ENCODE assay signal across 8 mouse cellular contexts in genomic region chr5:33627968-33628367, GRCm38 (mm10). TPM values are rescaled to one million over a fixed set of nuclear protein-coding genes. Genes with fewer than 3 reads are reported as not detected.
DNase-seq lines count a peak whose midpoint lies in the region; ATAC-seq and TF ChIP-seq lines count a peak whose summit lies in the region.

No protein-coding gene starts in this region.

- H3K27ac ChIP-seq in forebrain, embryonic 15.5 days (replicated peaks), result no peak overlapping the region
- no peak overlapping the region for H3K27ac ChIP-seq in kidney, embryonic 15.5 days
- no peak overlapping the region for H3K27ac ChIP-seq in midbrain, embryonic 11.5 days (ENCODE audit: low read depth, low read length)
- no peak overlapping the region for H3K27ac ChIP-seq in cerebellum, adult 2 months (ENCODE audit: insufficient read depth, low read length)

- H3K9me3 ChIP-seq in forebrain, embryonic 15.5 days, result no peaks in the 10 kb centered on the region
- H3K9me3 ChIP-seq in kidney, embryonic 15.5 days (replicated peaks), result no peaks in the 10 kb centered on the region
- no peaks in the 10 kb centered on the region for H3K9me3 ChIP-seq in midbrain, embryonic 11.5 days (ENCODE audit: control insufficient read depth, low read length)

- no peaks in the 10 kb centered on the region for H3K36me3 ChIP-seq in forebrain, embryonic 15.5 days
- no peaks in the 10 kb centered on the region for H3K36me3 ChIP-seq in kidney, embryonic 15.5 days
- H3K36me3 ChIP-seq in midbrain, embryonic 11.5 days (ENCODE audit: control insufficient read depth, insufficient read depth, low read length), result no peaks in the 10 kb centered on the region; the same call in 1 of the 2 replicates

- no peak for TF ChIP-seq CTCF in cerebellum, adult 2 months (IDR thresholded peaks at IDR 0.05; ENCODE audit: borderline replicate concordance, insufficient read depth, low read depth, low read length)

- no peak for ATAC-seq in forebrain, embryonic 15.5 days (replicated peaks)
- ATAC-seq in kidney, embryonic 15.5 days (replicated peaks; ENCODE audit: low FRiP score), result no peak
- ATAC-seq in midbrain, embryonic 11.5 days (ENCODE audit: low FRiP score), result no peak

- 40% methylated on average over 4 of the region's 4 CpGs for WGBS in forebrain, embryonic 15.5 days
- 24% methylated on average over 4 of the region's 4 CpGs for WGBS in kidney, embryonic 15.5 days
- 64% methylated on average over 4 of the region's 4 CpGs for WGBS in midbrain, embryonic 11.5 days
- 19% methylated on average over 4 of the region's 4 CpGs for WGBS in cerebellum, adult 2 months

- H3K4me3 ChIP-seq in forebrain, embryonic 15.5 days, result peak overlapping the region; percentile 85
- H3K4me3 ChIP-seq in kidney, embryonic 15.5 days (replicated peaks), result peak overlapping the region; percentile 84
- peak overlapping the region; percentile 81; the same call in 1 of the 2 replicates for H3K4me3 ChIP-seq in midbrain, embryonic 11.5 days (ENCODE audit: low read depth, low read length)
- no peak overlapping the region for H3K4me3 ChIP-seq in cerebellum, adult 2 months (replicated peaks; ENCODE audit: insufficient read depth, low read depth, low read length)

- no peak for TF ChIP-seq POLR2A in cerebellum, adult 2 months (IDR thresholded peaks at IDR 0.05; ENCODE audit: borderline replicate concordance, insufficient read depth, low read length)

- H3K9ac ChIP-seq in forebrain, embryonic 15.5 days (replicated peaks), result no peak overlapping the region; the same call in 1 of the 2 replicates
- peak overlapping the region; percentile 83 for H3K9ac ChIP-seq in kidney, embryonic 15.5 days
- H3K9ac ChIP-seq in midbrain, embryonic 11.5 days (ENCODE audit: low read length), result peak overlapping the region; percentile 14; the same call in 1 of the 2 replicates

- H3K4me1 ChIP-seq in forebrain, embryonic 15.5 days, result peaks cover 20% of the 10 kb centered on the region
- H3K4me1 ChIP-seq in kidney, embryonic 15.5 days, result peaks cover 17% of the 10 kb centered on the region
- peaks cover 9% of the 10 kb centered on the region for H3K4me1 ChIP-seq in midbrain, embryonic 11.5 days (ENCODE audit: control insufficient read depth, insufficient read depth, low read length)
- H3K4me1 ChIP-seq in cerebellum, adult 2 months (ENCODE audit: control insufficient read depth, insufficient read depth, low read length), result peaks cover 6% of the 10 kb centered on the region; the same call in 1 of the 2 replicates

- peak; percentile 9 for DNase-seq in thymus, postnatal 25 days
- no peak for DNase-seq in thymus, adult 18-20 months
- DNase-seq in midbrain, embryonic 11.5 days (ENCODE audit: low spot score, missing footprints), result no peak
- no peak for DNase-seq in natural killer cell, adult 2 months (ENCODE audit: low spot score in 2 of 2)
- DNase-seq in cerebellum, adult 2 months, result no peak
- no peak for DNase-seq in c-Kit-positive CD71-positive TER-119-positive erythroid progenitor cells, embryonic 14.5 days (ENCODE audit: low spot score)

- peak overlapping the region; percentile 78 for H3K4me2 ChIP-seq in forebrain, embryonic 15.5 days (replicated peaks)
- peak overlapping the region; percentile 82 for H3K4me2 ChIP-seq in kidney, embryonic 15.5 days
- H3K4me2 ChIP-seq in midbrain, embryonic 11.5 days, result peak overlapping the region; percentile 84

- no peaks in the 10 kb centered on the region for H3K27me3 ChIP-seq in forebrain, embryonic 15.5 days
- no peaks in the 10 kb centered on the region for H3K27me3 ChIP-seq in kidney, embryonic 15.5 days
- H3K27me3 ChIP-seq in midbrain, embryonic 11.5 days (ENCODE audit: control insufficient read depth, insufficient read depth, low read length), result no peaks in the 10 kb centered on the region
- H3K27me3 ChIP-seq in cerebellum, adult 2 months (ENCODE audit: control insufficient read depth, insufficient read depth, low read length), result no peaks in the 10 kb centered on the region

RNA-seq across cellular contexts. Expression of gene Fam53a, which starts 1.5 kb away (rescaled TPM):
- polyA plus RNA-seq in forebrain, embryonic 15.5 days (2015; fragmentation: Nextera tagmentation; extraction: Ambion mirVana), result 44.0 and 47.8 TPM in 2 replicates
- 54.5 and 60.4 TPM in 2 replicates for polyA plus RNA-seq in kidney, embryonic 15.5 days (2015; fragmentation: Nextera tagmentation; extraction: Ambion mirVana)
- polyA plus RNA-seq in midbrain, embryonic 11.5 days (2014; fragmentation: Nextera tagmentation; extraction: Ambion mirVana), result 57.5 and 64.4 TPM in 2 replicates
- polyA plus RNA-seq in cerebellum, adult 2 months (2012; rRNA removed), result 18.0 and 18.5 TPM in 2 replicates

RNA-seq across cellular contexts. Expression of gene Gm9903, which starts 1.8 kb away (rescaled TPM):
- 0.60 and 0.75 TPM in 2 replicates for polyA plus RNA-seq in forebrain, embryonic 15.5 days (2015; fragmentation: Nextera tagmentation; extraction: Ambion mirVana)
- polyA plus RNA-seq in kidney, embryonic 15.5 days (2015; fragmentation: Nextera tagmentation; extraction: Ambion mirVana), result 0.36 and 0.79 TPM in 2 replicates
- 0.44 and 0.62 TPM in 2 replicates for polyA plus RNA-seq in midbrain, embryonic 11.5 days (2014; fragmentation: Nextera tagmentation; extraction: Ambion mirVana)
- polyA plus RNA-seq in cerebellum, adult 2 months (2012; rRNA removed), result 0.93 and 1.1 TPM in 2 replicates

RNA-seq across cellular contexts. Expression of gene Slbp, which starts 24.4 kb away (rescaled TPM):
- 129 and 141 TPM in 2 replicates for polyA plus RNA-seq in forebrain, embryonic 15.5 days (2015; fragmentation: Nextera tagmentation; extraction: Ambion mirVana)
- 238 and 247 TPM in 2 replicates for polyA plus RNA-seq in kidney, embryonic 15.5 days (2015; fragmentation: Nextera tagmentation; extraction: Ambion mirVana)
- polyA plus RNA-seq in midbrain, embryonic 11.5 days (2014; fragmentation: Nextera tagmentation; extraction: Ambion mirVana), result 304 and 334 TPM in 2 replicates
- 39.4 and 41.8 TPM in 2 replicates for polyA plus RNA-seq in cerebellum, adult 2 months (2012; rRNA removed)

RNA-seq across cellular contexts. Expression of gene Tacc3, which starts 30.0 kb away (rescaled TPM):
- polyA plus RNA-seq in forebrain, embryonic 15.5 days (2015; fragmentation: Nextera tagmentation; extraction: Ambion mirVana), result 91.5 and 98.2 TPM in 2 replicates
- 192 and 195 TPM in 2 replicates for polyA plus RNA-seq in kidney, embryonic 15.5 days (2015; fragmentation: Nextera tagmentation; extraction: Ambion mirVana)
- polyA plus RNA-seq in midbrain, embryonic 11.5 days (2014; fragmentation: Nextera tagmentation; extraction: Ambion mirVana), result 277 and 307 TPM in 2 replicates
- polyA plus RNA-seq in cerebellum, adult 2 months (2012; rRNA removed), result 9.2 and 9.8 TPM in 2 replicates

RNA-seq across cellular contexts. Expression of gene Tmem129, which starts 30.2 kb away (rescaled TPM):
- polyA plus RNA-seq in forebrain, embryonic 15.5 days (2015; fragmentation: Nextera tagmentation; extraction: Ambion mirVana), result 31.0 and 35.0 TPM in 2 replicates
- 37.4 and 37.5 TPM in 2 replicates for polyA plus RNA-seq in kidney, embryonic 15.5 days (2015; fragmentation: Nextera tagmentation; extraction: Ambion mirVana)
- polyA plus RNA-seq in midbrain, embryonic 11.5 days (2014; fragmentation: Nextera tagmentation; extraction: Ambion mirVana), result 36.0 and 37.4 TPM in 2 replicates
- polyA plus RNA-seq in cerebellum, adult 2 months (2012; rRNA removed), result 50.1 and 50.2 TPM in 2 replicates
